7 mouse cellular contexts compared by ENCODE assay signal in genomic region chr2:150136435-150136897, GRCm38 (mm10). TPM values are rescaled to one million over a fixed set of nuclear protein-coding genes. Genes with fewer than 3 reads are reported as not detected.
DNase-seq lines count a peak whose midpoint lies in the region; ATAC-seq lines count a peak whose summit lies in the region.

TSS of gene Zfp120 (minus strand) at chr2:150136708.

- peak within 1 kb of the TSS; percentile 50; the same call in 1 of the 2 replicates for H3K27ac ChIP-seq in intestine, embryonic 16.5 days (ENCODE audit: low read length)
- no peak within 1 kb of the TSS for H3K27ac ChIP-seq in midbrain, embryonic 11.5 days (ENCODE audit: low read depth, low read length)

- H3K9me3 ChIP-seq in intestine, embryonic 16.5 days (ENCODE audit: control insufficient read depth, low read length): no peaks in the 10 kb centered on the region
- H3K9me3 ChIP-seq in midbrain, embryonic 11.5 days (ENCODE audit: control insufficient read depth, low read length): no peaks in the 10 kb centered on the region

- no peaks in the 10 kb centered on the region for H3K27me3 ChIP-seq in intestine, embryonic 16.5 days (replicated peaks; ENCODE audit: control insufficient read depth, insufficient read depth, low read length)
- no peaks in the 10 kb centered on the region for H3K27me3 ChIP-seq in midbrain, embryonic 11.5 days (ENCODE audit: control insufficient read depth, insufficient read depth, low read length)

- H3K36me3 ChIP-seq in intestine, embryonic 16.5 days (ENCODE audit: control insufficient read depth, insufficient read depth, low read length): 0 out of 2 replicates have a peak, but pooled peaks cover 2% of the 10 kb centered on the region
- no peaks in the 10 kb centered on the region for H3K36me3 ChIP-seq in midbrain, embryonic 11.5 days (ENCODE audit: control insufficient read depth, insufficient read depth, low read length)

- peak within 1 kb of the TSS; percentile 67 for H3K4me2 ChIP-seq in intestine, embryonic 16.5 days (ENCODE audit: low read depth, low read length)
- peak within 1 kb of the TSS; percentile 63 for H3K4me2 ChIP-seq in midbrain, embryonic 11.5 days

- WGBS in intestine, embryonic 16.5 days: under 1% methylated on average over 13 of the region's 13 CpGs
- under 1% methylated on average over 13 of the region's 13 CpGs for WGBS in midbrain, embryonic 11.5 days

- H3K4me3 ChIP-seq in intestine, embryonic 16.5 days (ENCODE audit: low read length): peak within 1 kb of the TSS; percentile 66
- peak within 1 kb of the TSS; percentile 69 for H3K4me3 ChIP-seq in midbrain, embryonic 11.5 days (ENCODE audit: low read depth, low read length)

- peak within 1 kb of the TSS; percentile 73 for H3K9ac ChIP-seq in intestine, embryonic 16.5 days (ENCODE audit: low read depth, low read length)
- peak within 1 kb of the TSS; percentile 82 for H3K9ac ChIP-seq in midbrain, embryonic 11.5 days (ENCODE audit: low read length)

- peak; percentile 100 for ATAC-seq in intestine, embryonic 16.5 days
- peak; percentile 100 for ATAC-seq in midbrain, embryonic 11.5 days (ENCODE audit: low FRiP score)

- H3K4me1 ChIP-seq in intestine, embryonic 16.5 days (ENCODE audit: control insufficient read depth, insufficient read depth, low read length): peaks cover 7% of the 10 kb centered on the region
- H3K4me1 ChIP-seq in midbrain, embryonic 11.5 days (ENCODE audit: control insufficient read depth, insufficient read depth, low read length): peaks cover 4% of the 10 kb centered on the region

- DNase-seq in adrenal gland, adult 8-10 months: peak; percentile 85
- DNase-seq in embryo, embryonic 9.5 days (ENCODE audit: extremely low spot score): peak; percentile 75
- peak; percentile 46 to 78 for DNase-seq in gastrocnemius, postnatal 4 days (ENCODE audit: low spot score in 2 of 2)
- peak; percentile 84 to 86 for DNase-seq in left cerebral cortex, postnatal 36 days (ENCODE audit: low spot score in 2 of 2)
- DNase-seq in midbrain, embryonic 11.5 days (ENCODE audit: low spot score, missing footprints): peak; percentile 96
- peak; percentile 92 for DNase-seq in skeletal muscle tissue, adult 2 months (ENCODE audit: low read depth, low spot score)

- intact Hi-C loops in left cerebral cortex, postnatal 36 days (cut with DNase I): no loop called here

RNA-seq across cellular contexts. Expression of gene Zfp120, which starts in this region (rescaled TPM):
- total RNA-seq in adrenal gland, adult 8-10 months (2022): 1 to 10 TPM; 6.3 to 9.8 (median 7.8) TPM
- total RNA-seq in gastrocnemius, postnatal 4 days (2021): 1 to 10 TPM; 7.5 to 9.0 TPM
- 6.9 and 7.0 TPM in 2 replicates for polyA plus RNA-seq in intestine, embryonic 16.5 days (2015; fragmentation: Nextera tagmentation; extraction: Ambion mirVana)
- total RNA-seq in left cerebral cortex, postnatal 36 days (2021): 1 to 10 TPM; 9.2 to 9.5 TPM
- 9.7 and 10.0 TPM in 2 replicates for polyA plus RNA-seq in midbrain, embryonic 11.5 days (2014; fragmentation: Nextera tagmentation; extraction: Ambion mirVana)
